Mouse (Mus musculus) thymus, adult 2 months (tissue): ENCODE results near the gene Parvg.

Source experiments
- CTCF ChIP-seq: fragments of 200-500 bp; IDR thresholded peaks from 2 replicates; pipeline ENCODE4 v1.5.1; 2012; ENCODE audit warnings: mild to moderate bottlenecking, control low read depth, low read length, moderate library complexity, borderline replicate concordance; ENCODE audit not compliant: control insufficient read depth, poor library complexity, insufficient read depth; ENCODE audit errors: extremely low read depth
- POLR2A ChIP-seq: fragments of 200-500 bp; IDR thresholded peaks from 2 replicates; pipeline ENCODE4 v1.6.1; 2012; ENCODE audit warnings: mild to moderate bottlenecking, low read length, control low read depth, moderate library complexity; ENCODE audit not compliant: control insufficient read depth, poor library complexity, insufficient read depth; ENCODE audit errors: extremely low read depth

- TF ChIP-seq CTCF: no peak
- TF ChIP-seq POLR2A: no peak
These were observed 42.8 kb downstream of the Parvg start for GRCm38 (mm10) chr15:84366574-84366989.
